Mouse (Mus musculus) liver, embryonic 15.5 days (tissue): ENCODE results near the gene Sav1. TPM values are rescaled to one million over a fixed set of nuclear protein-coding genes. Genes with fewer than 3 reads are reported as not detected.
A peak's percentile ranks its signal among the peaks of the same experiment; 100 is the strongest.

Experiments used
- ATAC-seq: fragments of 200-750 bp; cut with Nextera tagmentation; 2 replicates; pipeline ENCODE4 v1.8.0; 2017; ENCODE audit warnings: moderate number of reproducible peaks, mild to moderate bottlenecking, moderate library complexity; ENCODE audit not compliant: insufficient read depth
- H3K27ac ChIP-seq: fragments of 300-500 bp; sonication (generic); replicated peaks from 2 replicates; pipeline ENCODE4 v1.5.1; 2015; ENCODE audit warnings: mild to moderate bottlenecking, inconsistent platforms
- H3K27me3 ChIP-seq: fragments of 300-500 bp; sonication (generic); 2 replicates; pipeline ENCODE4 v1.6.1; 2015; ENCODE audit warnings: mild to moderate bottlenecking, inconsistent platforms
- H3K36me3 ChIP-seq: fragments of 300-500 bp; sonication (generic); replicated peaks from 2 replicates; pipeline ENCODE4 v1.6.1; 2015; ENCODE audit warnings: moderate library complexity, mild to moderate bottlenecking, inconsistent platforms
- H3K4me1 ChIP-seq: fragments of 300-500 bp; sonication (generic); replicated peaks from 2 replicates; pipeline ENCODE4 v1.6.1; 2015; ENCODE audit warnings: inconsistent platforms
- H3K4me2 ChIP-seq: fragments of 300-500 bp; sonication (generic); 2 replicates; pipeline ENCODE4 v1.6.1; 2015; ENCODE audit warnings: moderate library complexity, mild to moderate bottlenecking, inconsistent platforms
- H3K4me3 ChIP-seq: fragments of 300-500 bp; sonication (generic); replicated peaks from 2 replicates; pipeline ENCODE4 v1.5.1; 2015; ENCODE audit warnings: mild to moderate bottlenecking, inconsistent platforms
- H3K9ac ChIP-seq: fragments of 300-500 bp; sonication (generic); 2 replicates; pipeline ENCODE4 v1.6.1; 2015; ENCODE audit warnings: moderate library complexity, mild to moderate bottlenecking, inconsistent platforms
- H3K9me3 ChIP-seq: fragments of 300-500 bp; sonication (generic); replicated peaks from 2 replicates; pipeline ENCODE4 v1.6.1; 2016; ENCODE audit warnings: inconsistent platforms
- WGBS: fragments of 180-500 bp; shearing (Covaris S2); methylation state at CpG from one replicate; pipeline ENCODE4 v1.1.7; 2015; ENCODE audit warnings: mixed read lengths; ENCODE audit not compliant: insufficient replicate concordance; 5-methylcytosine and 5-hydroxymethylcytosine counted together
- polyA plus RNA-seq: library from polyadenylated mRNA; unstranded; fragments of >200 nt; fragmentation: Nextera tagmentation; extraction: Ambion mirVana; gene quantifications from 2 replicates; pipeline ENCODE4 v1.2.1, GENCODE M21; 2015

Sav1 gene
- polyA plus RNA-seq, 1 experiment from 2014 or later, result 3.7 TPM

GRCm38 (mm10) chr12:69986241-69986762 lies 500 bp downstream of the Sav1 start:
- Histone ChIP-seq H3K27me3 (no peaks in the 10 kb centered on the region), H3K9ac (peak overlapping the region; percentile 96), H3K36me3 (peaks cover 32% of the 10 kb centered on the region), H3K4me1 (peaks cover 43% of the 10 kb centered on the region), H3K27ac (peak overlapping the region; percentile 94), H3K4me2 (peak overlapping the region; percentile 86), H3K4me3 (peak overlapping the region; percentile 88), H3K9me3 (no peaks in the 10 kb centered on the region)
- WGBS, result 0% methylated on average over 36 of the region's 36 CpGs
- ATAC-seq, result peak; percentile 61

GRCm38 (mm10) chr12:69985546-69985945 lies 1.3 kb downstream of the Sav1 start:
- Histone ChIP-seq H3K4me1 (peaks cover 43% of the 10 kb centered on the region), H3K9me3 (no peaks in the 10 kb centered on the region), H3K4me3 (peak overlapping the region; percentile 88), H3K9ac (peak overlapping the region; percentile 96), H3K27me3 (no peaks in the 10 kb centered on the region), H3K4me2 (peak overlapping the region; percentile 86), H3K36me3 (peaks cover 38% of the 10 kb centered on the region), H3K27ac (peak overlapping the region; percentile 12; the same call in 1 of the 2 replicates)
- 34% methylated on average over 4 of the region's 4 CpGs for WGBS
- no peak for ATAC-seq

GRCm38 (mm10) chr12:69982874-69983273 lies 3.9 kb downstream of the Sav1 start:
- Histone ChIP-seq H3K27ac (no peak overlapping the region), H3K4me3 (no peak overlapping the region), H3K4me2 (no peak overlapping the region), H3K4me1 (peaks cover 46% of the 10 kb centered on the region), H3K36me3 (peaks cover 58% of the 10 kb centered on the region), H3K9me3 (no peaks in the 10 kb centered on the region), H3K27me3 (no peaks in the 10 kb centered on the region), H3K9ac (no peak overlapping the region)
- no peak for ATAC-seq
- WGBS, result 76% methylated on average over 5 of the region's 5 CpGs

- no peak for ATAC-seq
- H3K4me2 ChIP-seq, result no peak overlapping the region
- no peaks in the 10 kb centered on the region for H3K27me3 ChIP-seq
- H3K4me3 ChIP-seq, result no peak overlapping the region
- H3K4me1 ChIP-seq, result peaks cover 19% of the 10 kb centered on the region
- no peak overlapping the region for H3K9ac ChIP-seq
- no peaks in the 10 kb centered on the region for H3K9me3 ChIP-seq
- no peak overlapping the region for H3K27ac ChIP-seq
- 65% methylated on average over 9 of the region's 9 CpGs for WGBS
- peaks cover 68% of the 10 kb centered on the region for H3K36me3 ChIP-seq
Observed at GRCm38 (mm10) chr12:69977376-69977998, 9.3 kb downstream of the Sav1 start.

GRCm38 (mm10) chr12:69976688-69977087 lies 10.1 kb downstream of the Sav1 start:
- peaks cover 15% of the 10 kb centered on the region for H3K4me1 ChIP-seq
- H3K27me3 ChIP-seq, result no peaks in the 10 kb centered on the region
- WGBS, result 67% methylated on average over 6 of the region's 6 CpGs
- ATAC-seq, result no peak
- H3K9me3 ChIP-seq, result no peaks in the 10 kb centered on the region
- no peak overlapping the region for H3K27ac ChIP-seq
- H3K9ac ChIP-seq, result no peak overlapping the region
- peaks cover 67% of the 10 kb centered on the region for H3K36me3 ChIP-seq
- no peak overlapping the region for H3K4me3 ChIP-seq
- H3K4me2 ChIP-seq, result no peak overlapping the region

GRCm38 (mm10) chr12:69973666-69974065 lies 13.1 kb downstream of the Sav1 start:
- H3K9ac ChIP-seq, result no peak overlapping the region
- H3K27me3 ChIP-seq, result no peaks in the 10 kb centered on the region
- no peaks in the 10 kb centered on the region for H3K9me3 ChIP-seq
- no peak overlapping the region for H3K4me3 ChIP-seq
- peaks cover 71% of the 10 kb centered on the region for H3K36me3 ChIP-seq
- no peak for ATAC-seq
- peaks cover 7% of the 10 kb centered on the region; the same call in 1 of the 2 replicates for H3K4me1 ChIP-seq
- no peak overlapping the region for H3K4me2 ChIP-seq
- H3K27ac ChIP-seq, result no peak overlapping the region

GRCm38 (mm10) chr12:69968154-69968553 lies 18.6 kb downstream of the Sav1 start:
- no peak overlapping the region for H3K4me3 ChIP-seq
- no peaks in the 10 kb centered on the region for H3K9me3 ChIP-seq
- no peak overlapping the region for H3K27ac ChIP-seq
- 64% methylated on average over 5 of the region's 5 CpGs for WGBS
- no peak overlapping the region for H3K9ac ChIP-seq
- no peak for ATAC-seq
- H3K27me3 ChIP-seq, result no peaks in the 10 kb centered on the region
- H3K36me3 ChIP-seq, result peaks cover 83% of the 10 kb centered on the region
- H3K4me2 ChIP-seq, result no peak overlapping the region
- peaks cover 10% of the 10 kb centered on the region for H3K4me1 ChIP-seq

GRCm38 (mm10) chr12:69967112-69967511 lies 19.7 kb downstream of the Sav1 start:
- no peak for ATAC-seq
- peaks cover 85% of the 10 kb centered on the region for H3K36me3 ChIP-seq
- no peak overlapping the region for H3K4me2 ChIP-seq
- H3K4me3 ChIP-seq, result no peak overlapping the region
- H3K27me3 ChIP-seq, result no peaks in the 10 kb centered on the region
- H3K4me1 ChIP-seq, result peaks cover 18% of the 10 kb centered on the region
- H3K9me3 ChIP-seq, result no peaks in the 10 kb centered on the region
- no peak overlapping the region for H3K27ac ChIP-seq
- 89% methylated on average over 6 of the region's 6 CpGs for WGBS
- no peak overlapping the region for H3K9ac ChIP-seq

- no peaks in the 10 kb centered on the region for H3K27me3 ChIP-seq
- peaks cover 20% of the 10 kb centered on the region for H3K4me1 ChIP-seq
- no peak overlapping the region for H3K4me3 ChIP-seq
- no peaks in the 10 kb centered on the region for H3K9me3 ChIP-seq
- H3K9ac ChIP-seq, result no peak overlapping the region
- ATAC-seq, result no peak
- 41% methylated on average over 5 of the region's 5 CpGs for WGBS
- H3K36me3 ChIP-seq, result peaks cover 86% of the 10 kb centered on the region
- no peak overlapping the region for H3K4me2 ChIP-seq
- no peak overlapping the region for H3K27ac ChIP-seq
Observed at GRCm38 (mm10) chr12:69966071-69966470, 20.7 kb downstream of the Sav1 start.

- 36% methylated on average over 3 of the region's 3 CpGs for WGBS
- Histone ChIP-seq H3K4me3 (no peak overlapping the region), H3K27me3 (no peaks in the 10 kb centered on the region), H3K9me3 (no peaks in the 10 kb centered on the region), H3K9ac (no peak overlapping the region), H3K4me2 (no peak overlapping the region), H3K36me3 (peaks cover 86% of the 10 kb centered on the region), H3K27ac (no peak overlapping the region), H3K4me1 (peaks cover 20% of the 10 kb centered on the region)
- ATAC-seq, result 0 out of 2 replicates have a peak, but pooled peaks have one; percentile 40
Observed at GRCm38 (mm10) chr12:69965644-69966043, 21.2 kb downstream of the Sav1 start.

- no peak for ATAC-seq
- no peak overlapping the region for H3K4me3 ChIP-seq
- no peaks in the 10 kb centered on the region for H3K9me3 ChIP-seq
- no peak overlapping the region for H3K27ac ChIP-seq
- 81% methylated on average over 6 of the region's 6 CpGs for WGBS
- H3K4me2 ChIP-seq, result no peak overlapping the region
- peaks cover 20% of the 10 kb centered on the region for H3K4me1 ChIP-seq
- peaks cover 71% of the 10 kb centered on the region for H3K36me3 ChIP-seq
- H3K9ac ChIP-seq, result no peak overlapping the region
- no peaks in the 10 kb centered on the region for H3K27me3 ChIP-seq
Observed at GRCm38 (mm10) chr12:69963141-69963540, 23.7 kb downstream of the Sav1 start.

- Histone ChIP-seq H3K4me1 (peaks cover 20% of the 10 kb centered on the region), H3K36me3 (peaks cover 64% of the 10 kb centered on the region), H3K4me2 (no peak overlapping the region), H3K27me3 (no peaks in the 10 kb centered on the region), H3K9me3 (no peaks in the 10 kb centered on the region), H3K9ac (no peak overlapping the region), H3K27ac (no peak overlapping the region), H3K4me3 (no peak overlapping the region)
- peak; percentile 47; the same call in 1 of the 2 replicates for ATAC-seq
- 29% methylated on average over 4 of the region's 4 CpGs for WGBS
Observed at GRCm38 (mm10) chr12:69962468-69962867, 24.3 kb downstream of the Sav1 start.
